Mouse (Mus musculus): ENCODE results near the gene Adamtsl4. TPM values are rescaled to one million over a fixed set of nuclear protein-coding genes. Genes with fewer than 3 reads are reported as not detected.

The Adamtsl4 gene
- polyA plus RNA-seq (2014; fragmentation: Illumina TruSeq; extraction: RNeasy Lipid Tissue Mini Kit (QIAGEN cat#74804); ENCODE audit: low read depth, low replicate concordance): 0.50 TPM

DNA sequence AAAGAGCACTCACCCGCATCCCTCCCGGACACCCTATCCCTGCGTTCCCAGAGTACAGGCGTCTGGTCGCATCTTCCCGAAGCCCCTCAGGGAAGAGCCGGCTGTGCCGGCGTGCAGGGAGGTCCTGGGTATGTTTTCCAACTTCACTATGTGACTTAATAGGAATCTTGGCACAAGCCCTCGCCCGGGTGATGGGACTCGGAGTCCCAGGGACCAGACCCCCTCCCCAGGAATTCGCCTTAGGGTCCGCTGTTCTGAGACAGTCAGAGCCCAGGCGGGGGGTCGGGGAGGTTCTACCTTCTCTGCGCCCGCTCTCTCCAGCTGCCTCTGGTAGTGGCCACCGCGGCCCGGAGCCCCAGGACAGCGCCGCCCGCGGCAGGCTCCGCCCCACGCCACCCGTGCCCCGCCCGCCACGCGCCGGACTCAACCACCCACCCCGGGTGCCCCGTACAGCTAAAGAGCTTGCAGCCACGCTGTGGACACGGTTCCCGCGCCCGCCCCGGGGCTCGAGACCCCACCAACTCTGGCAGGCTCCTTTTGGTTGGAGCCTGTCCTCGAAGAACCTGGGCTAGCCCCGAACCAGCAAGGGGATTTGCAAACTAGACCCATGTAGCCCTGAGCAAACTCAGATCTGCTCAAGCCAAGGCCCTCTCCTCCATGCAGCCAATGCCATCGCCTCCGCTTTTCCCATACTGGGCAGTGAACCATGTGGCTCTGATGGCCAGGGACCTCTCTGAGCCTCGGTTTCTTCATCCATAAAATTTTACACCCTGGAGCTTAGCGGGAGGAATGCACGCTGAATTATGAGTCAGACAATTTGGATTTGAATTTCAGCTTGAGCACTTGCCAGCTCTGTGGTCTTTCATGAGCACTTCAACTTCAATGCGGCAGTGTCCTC lies at the start of gene Adamtsl4:
Gene Adamtsl4, minus strand, starts transcription at position 394 of the 898 bp plus-strand sequence.

DNA sequence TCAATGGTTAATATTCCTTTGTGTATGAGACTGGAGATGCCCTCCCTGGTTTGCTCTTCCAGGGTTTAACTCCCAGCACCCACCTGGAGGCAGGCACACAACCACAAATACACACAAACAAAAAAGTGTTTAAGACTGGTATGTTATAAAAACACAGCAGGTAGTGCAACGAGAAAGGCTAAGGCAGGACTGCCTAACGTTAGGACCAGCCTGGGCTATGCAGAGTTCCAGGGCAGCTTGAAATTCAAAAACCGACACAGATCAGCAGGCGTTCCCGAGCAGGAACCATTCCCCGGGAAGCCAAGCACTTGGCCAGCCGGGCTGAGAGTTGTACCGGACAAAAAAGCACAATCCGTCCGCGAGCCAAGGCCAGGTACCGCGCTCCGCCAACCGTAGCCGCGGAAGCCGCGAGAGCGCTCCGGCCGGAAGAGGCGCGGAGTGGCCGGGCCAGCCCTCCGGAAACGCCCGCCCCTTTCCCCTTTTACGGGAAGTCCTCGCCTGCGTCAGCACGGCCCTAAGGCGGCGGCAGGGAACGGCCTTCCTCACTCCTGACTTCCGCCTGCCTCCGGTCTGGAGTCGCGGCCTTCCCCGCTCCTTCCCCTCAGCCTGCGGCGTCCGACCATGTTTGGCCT lies 29.4 kb downstream of the Adamtsl4 start, which contains the start of gene Mcl1:
Gene Mcl1, plus strand, starts transcription at position 553 of the 632 bp plus-strand sequence.

Other genes starting within 250 kb of the Adamtsl4 start
- 0.34 TPM for gene Ctsk, start 188.7 kb downstream of the Adamtsl4 start, polyA plus RNA-seq (2014; fragmentation: Illumina TruSeq; extraction: RNeasy Lipid Tissue Mini Kit (QIAGEN cat#74804); ENCODE audit: low read depth, low replicate concordance)
- gene Ctss, start 161.1 kb downstream of the Adamtsl4 start, polyA plus RNA-seq (2014; fragmentation: Illumina TruSeq; extraction: RNeasy Lipid Tissue Mini Kit (QIAGEN cat#74804); ENCODE audit: low read depth, low replicate concordance): 61.6 TPM
- gene Hormad1, start 128.2 kb downstream of the Adamtsl4 start, polyA plus RNA-seq (2014; fragmentation: Illumina TruSeq; extraction: RNeasy Lipid Tissue Mini Kit (QIAGEN cat#74804); ENCODE audit: low read depth, low replicate concordance): not detected
- gene Golph3l, start 99.0 kb downstream of the Adamtsl4 start, polyA plus RNA-seq (2014; fragmentation: Illumina TruSeq; extraction: RNeasy Lipid Tissue Mini Kit (QIAGEN cat#74804); ENCODE audit: low read depth, low replicate concordance): 15.3 TPM
- 25.0 TPM for gene Ensa, start 62.9 kb downstream of the Adamtsl4 start, polyA plus RNA-seq (2014; fragmentation: Illumina TruSeq; extraction: RNeasy Lipid Tissue Mini Kit (QIAGEN cat#74804); ENCODE audit: low read depth, low replicate concordance)
- gene Mcl1, start 29.1 kb downstream of the Adamtsl4 start, polyA plus RNA-seq (2014; fragmentation: Illumina TruSeq; extraction: RNeasy Lipid Tissue Mini Kit (QIAGEN cat#74804); ENCODE audit: low read depth, low replicate concordance): 113 TPM
- 18.8 TPM for gene Ecm1, start 51.7 kb upstream of the Adamtsl4 start, polyA plus RNA-seq (2014; fragmentation: Illumina TruSeq; extraction: RNeasy Lipid Tissue Mini Kit (QIAGEN cat#74804); ENCODE audit: low read depth, low replicate concordance)
- 10.8 TPM for gene Tars2, start 72.3 kb upstream of the Adamtsl4 start, polyA plus RNA-seq (2014; fragmentation: Illumina TruSeq; extraction: RNeasy Lipid Tissue Mini Kit (QIAGEN cat#74804); ENCODE audit: low read depth, low replicate concordance)
- gene Rprd2, start 130.9 kb upstream of the Adamtsl4 start, polyA plus RNA-seq (2014; fragmentation: Illumina TruSeq; extraction: RNeasy Lipid Tissue Mini Kit (QIAGEN cat#74804); ENCODE audit: low read depth, low replicate concordance): 14.6 TPM
- 12.8 TPM for gene Prpf3, start 168.0 kb upstream of the Adamtsl4 start, polyA plus RNA-seq (2014; fragmentation: Illumina TruSeq; extraction: RNeasy Lipid Tissue Mini Kit (QIAGEN cat#74804); ENCODE audit: low read depth, low replicate concordance)
- gene Mrps21, start 183.6 kb upstream of the Adamtsl4 start, polyA plus RNA-seq (2014; fragmentation: Illumina TruSeq; extraction: RNeasy Lipid Tissue Mini Kit (QIAGEN cat#74804); ENCODE audit: low read depth, low replicate concordance): 20.9 TPM
- 0.77 TPM for gene Ciart, start 194.3 kb upstream of the Adamtsl4 start, polyA plus RNA-seq (2014; fragmentation: Illumina TruSeq; extraction: RNeasy Lipid Tissue Mini Kit (QIAGEN cat#74804); ENCODE audit: low read depth, low replicate concordance)
- gene BC028528, start 204.1 kb upstream of the Adamtsl4 start, polyA plus RNA-seq (2014; fragmentation: Illumina TruSeq; extraction: RNeasy Lipid Tissue Mini Kit (QIAGEN cat#74804); ENCODE audit: low read depth, low replicate concordance): 7.9 TPM
- 26.1 TPM for gene Aph1a, start 206.1 kb upstream of the Adamtsl4 start, polyA plus RNA-seq (2014; fragmentation: Illumina TruSeq; extraction: RNeasy Lipid Tissue Mini Kit (QIAGEN cat#74804); ENCODE audit: low read depth, low replicate concordance)
- gene Car14, start 216.8 kb upstream of the Adamtsl4 start, polyA plus RNA-seq (2014; fragmentation: Illumina TruSeq; extraction: RNeasy Lipid Tissue Mini Kit (QIAGEN cat#74804); ENCODE audit: low read depth, low replicate concordance): 51.9 TPM
- gene Anp32e, start 241.3 kb upstream of the Adamtsl4 start, polyA plus RNA-seq (2014; fragmentation: Illumina TruSeq; extraction: RNeasy Lipid Tissue Mini Kit (QIAGEN cat#74804); ENCODE audit: low read depth, low replicate concordance): 28.9 TPM

Data from liver, adult 10 weeks (tissue).